Mouse (Mus musculus) stomach, embryonic 14.5 days (tissue): ENCODE data around the gene Gimap5. TPM values are rescaled to one million over a fixed set of nuclear protein-coding genes. Genes with fewer than 3 reads are reported as not detected.

ENCODE experiments used
- ATAC-seq: fragments of 200-750 bp; cut with Nextera tagmentation; 2 replicates; pipeline ENCODE4 v1.8.0; 2017; ENCODE audit warnings: low read depth, moderate TSS enrichment; ENCODE audit not compliant: insufficient number of reproducible peaks, insufficient read depth, low FRiP score
- H3K27ac ChIP-seq: fragments of 300-500 bp; sonication (generic); 2 replicates; pipeline ENCODE4 v1.5.1; 2014; ENCODE audit warnings: mild to moderate bottlenecking, low read length, moderate library complexity, mixed read lengths
- H3K27me3 ChIP-seq: fragments of 300-500 bp; sonication (generic); 2 replicates; pipeline ENCODE4 v1.6.1; 2014; ENCODE audit warnings: low read length, control low read depth, mixed read lengths; ENCODE audit not compliant: control insufficient read depth, insufficient read depth
- H3K36me3 ChIP-seq: fragments of 300-500 bp; sonication (generic); 2 replicates; pipeline ENCODE4 v1.6.1; 2014; ENCODE audit warnings: mild to moderate bottlenecking, control low read depth, low read length, moderate library complexity, mixed read lengths; ENCODE audit not compliant: control insufficient read depth, insufficient read depth
- H3K4me1 ChIP-seq: fragments of 300-500 bp; sonication (generic); 2 replicates; pipeline ENCODE4 v1.6.1; 2014; ENCODE audit warnings: low read length, control low read depth, mixed read lengths; ENCODE audit not compliant: control insufficient read depth, insufficient read depth
- H3K4me2 ChIP-seq: fragments of 300-500 bp; sonication (generic); replicated peaks from 2 replicates; pipeline ENCODE4 v1.6.1; 2014; ENCODE audit warnings: low read depth, low read length, control low read depth
- H3K4me3 ChIP-seq: fragments of 300-500 bp; sonication (generic); 2 replicates; pipeline ENCODE4 v1.5.1; 2014; ENCODE audit warnings: low read depth, low read length, control low read depth
- H3K9ac ChIP-seq: fragments of 300-500 bp; sonication (generic); replicated peaks from 2 replicates; pipeline ENCODE4 v1.6.1; 2014; ENCODE audit warnings: low read depth, mild to moderate bottlenecking, control low read depth, low read length, moderate library complexity, mixed read lengths
- H3K9me3 ChIP-seq: fragments of 300-500 bp; sonication (generic); 2 replicates; pipeline ENCODE4 v1.6.1; 2016; ENCODE audit warnings: low read depth, low read length, control low read depth; ENCODE audit not compliant: control insufficient read depth
- WGBS: fragments of 180-500 bp; shearing (Covaris S2); extraction: QIAGEN DNeasy Blood & Tissue Kit; methylation state at CpG from one replicate; pipeline ENCODE4 v1.1.7; 2014; 5-methylcytosine and 5-hydroxymethylcytosine counted together
- polyA plus RNA-seq: library from polyadenylated mRNA; unstranded; fragments of >200 nt; fragmentation: Nextera tagmentation; extraction: Ambion mirVana; gene quantifications from 2 replicates; pipeline ENCODE4 v1.2.1, GENCODE M21; 2014

Gene Gimap5
- polyA plus RNA-seq, 1 experiment from 2014 or later, result 8.2 TPM

- H3K36me3 ChIP-seq, result no peaks in the 10 kb centered on the region
- ATAC-seq, result no peak
- H3K9me3 ChIP-seq, result no peaks in the 10 kb centered on the region
- H3K4me2 ChIP-seq, result no peak overlapping the region
- no peak overlapping the region for H3K4me3 ChIP-seq
- H3K4me1 ChIP-seq, result no peaks in the 10 kb centered on the region
- WGBS, result 87% methylated on average over 1 of the region's 1 CpGs
- no peak overlapping the region for H3K27ac ChIP-seq
- H3K27me3 ChIP-seq, result no peaks in the 10 kb centered on the region
- no peak overlapping the region for H3K9ac ChIP-seq
Measured at GRCm38 (mm10) chr6:48733660-48734059, 12.3 kb upstream of the Gimap5 start.

GRCm38 (mm10) chr6:48737053-48737452 lies 8.9 kb upstream of the Gimap5 start:
- Histone ChIP-seq H3K4me1 (peaks cover 7% of the 10 kb centered on the region; the same call in 1 of the 2 replicates), H3K27me3 (peaks cover 2% of the 10 kb centered on the region; the same call in 1 of the 2 replicates), H3K9ac (no peak overlapping the region), H3K4me2 (no peak overlapping the region), H3K27ac (no peak overlapping the region), H3K36me3 (no peaks in the 10 kb centered on the region), H3K4me3 (no peak overlapping the region), H3K9me3 (no peaks in the 10 kb centered on the region)
- 81% methylated on average over 2 of the region's 2 CpGs for WGBS
- no peak for ATAC-seq

- H3K27me3 ChIP-seq, result peaks cover 6% of the 10 kb centered on the region; the same call in 1 of the 2 replicates
- 92% methylated on average over 5 of the region's 5 CpGs for WGBS
- no peak overlapping the region for H3K4me2 ChIP-seq
Measured at GRCm38 (mm10) chr6:48737688-48738087, 8.3 kb upstream of the Gimap5 start.

GRCm38 (mm10) chr6:48738961-48739779 lies 6.8 kb upstream of the Gimap5 start, which contains the start of gene Gimap1:
Gene Gimap1, plus strand, starts transcription at chr6:48739054.
- Histone ChIP-seq H3K4me1 (peaks cover 17% of the 10 kb centered on the region), H3K9ac (no peak within 1 kb of the TSS), H3K4me2 (0 out of 2 replicates have a peak within 1 kb of the TSS, but pooled peaks have one; percentile 14), H3K27me3 (peaks cover 9% of the 10 kb centered on the region; the same call in 1 of the 2 replicates), H3K27ac (0 out of 2 replicates have a peak within 1 kb of the TSS, but pooled peaks have one; percentile 36), H3K9me3 (no peaks in the 10 kb centered on the region), H3K4me3 (no peak within 1 kb of the TSS; the same call in 1 of the 2 replicates), H3K36me3 (no peaks in the 10 kb centered on the region)
- WGBS, result 70% methylated on average over 15 of the region's 15 CpGs
- no peak for ATAC-seq

More at GRCm38 (mm10) chr6:48737688-48738087, 8.3 kb upstream of the Gimap5 start:
- H3K9me3 ChIP-seq, result no peaks in the 10 kb centered on the region
- H3K27ac ChIP-seq, result no peak overlapping the region
- ATAC-seq, result no peak
- H3K4me1 ChIP-seq, result peaks cover 13% of the 10 kb centered on the region
- H3K9ac ChIP-seq, result no peak overlapping the region
- no peaks in the 10 kb centered on the region for H3K36me3 ChIP-seq
- H3K4me3 ChIP-seq, result no peak overlapping the region

- Histone ChIP-seq H3K4me2 (no peak overlapping the region), H3K27me3 (peaks cover 9% of the 10 kb centered on the region; the same call in 1 of the 2 replicates), H3K27ac (no peak overlapping the region), H3K4me1 (peaks cover 17% of the 10 kb centered on the region), H3K9ac (no peak overlapping the region), H3K4me3 (no peak overlapping the region; the same call in 1 of the 2 replicates), H3K9me3 (no peaks in the 10 kb centered on the region), H3K36me3 (no peaks in the 10 kb centered on the region)
- 89% methylated on average over 3 of the region's 3 CpGs for WGBS
- no peak for ATAC-seq
Measured at GRCm38 (mm10) chr6:48739780-48740055, 6.3 kb upstream of the Gimap5 start.

- no peak overlapping the region for H3K9ac ChIP-seq
- ATAC-seq, result no peak
- 61% methylated on average over 3 of the region's 3 CpGs for WGBS
Measured at GRCm38 (mm10) chr6:48740501-48741169, 5.4 kb upstream of the Gimap5 start.

GRCm38 (mm10) chr6:48741273-48741672 lies 4.7 kb upstream of the Gimap5 start:
- peaks cover 9% of the 10 kb centered on the region; the same call in 1 of the 2 replicates for H3K27me3 ChIP-seq
- H3K9me3 ChIP-seq, result no peaks in the 10 kb centered on the region
- peak overlapping the region; percentile 30; the same call in 1 of the 2 replicates for H3K27ac ChIP-seq
- H3K4me3 ChIP-seq, result no peak overlapping the region
- WGBS, result 13% methylated on average over 3 of the region's 3 CpGs
- H3K9ac ChIP-seq, result no peak overlapping the region
- H3K4me1 ChIP-seq, result peaks cover 17% of the 10 kb centered on the region
- ATAC-seq, result peak; percentile 66
- H3K36me3 ChIP-seq, result no peaks in the 10 kb centered on the region
- peak overlapping the region; percentile 22 for H3K4me2 ChIP-seq

More at GRCm38 (mm10) chr6:48740501-48741169, 5.4 kb upstream of the Gimap5 start:
- H3K9me3 ChIP-seq, result no peaks in the 10 kb centered on the region
- H3K36me3 ChIP-seq, result no peaks in the 10 kb centered on the region
- peak overlapping the region; percentile 22 for H3K4me2 ChIP-seq
- H3K27ac ChIP-seq, result peak overlapping the region; percentile 61
- peaks cover 17% of the 10 kb centered on the region for H3K4me1 ChIP-seq
- peaks cover 9% of the 10 kb centered on the region; the same call in 1 of the 2 replicates for H3K27me3 ChIP-seq
- H3K4me3 ChIP-seq, result no peak overlapping the region

- peaks cover 17% of the 10 kb centered on the region for H3K4me1 ChIP-seq
- peak overlapping the region; percentile 85 for H3K4me2 ChIP-seq
- 15% methylated on average over 9 of the region's 9 CpGs for WGBS
- peak overlapping the region; percentile 58; the same call in 1 of the 2 replicates for H3K27ac ChIP-seq
- no peaks in the 10 kb centered on the region for H3K9me3 ChIP-seq
- peaks cover 9% of the 10 kb centered on the region; the same call in 1 of the 2 replicates for H3K27me3 ChIP-seq
- H3K9ac ChIP-seq, result no peak overlapping the region
- no peak overlapping the region for H3K4me3 ChIP-seq
- H3K36me3 ChIP-seq, result no peaks in the 10 kb centered on the region
- ATAC-seq, result no peak
Measured at GRCm38 (mm10) chr6:48741711-48742206, 4.2 kb upstream of the Gimap5 start.
